Mouse (Mus musculus) liver, embryonic 15.5 days (tissue): ENCODE measurements at regions not wholly inside any gene's neighbourhood (a gene's known extent, or its start where the extent isn't known, plus 50 kb on each side); places are given as distances from the start of the nearest gene placed in this dataset.

Experiments used
- ATAC-seq: fragments of 200-750 bp; cut with Nextera tagmentation; 2 replicates; pipeline ENCODE4 v1.8.0; 2017; ENCODE audit warnings: moderate number of reproducible peaks, mild to moderate bottlenecking, moderate library complexity; ENCODE audit not compliant: insufficient read depth
- H3K27ac ChIP-seq: fragments of 300-500 bp; sonication (generic); replicated peaks from 2 replicates; pipeline ENCODE4 v1.5.1; 2015; ENCODE audit warnings: mild to moderate bottlenecking, inconsistent platforms
- H3K27me3 ChIP-seq: fragments of 300-500 bp; sonication (generic); 2 replicates; pipeline ENCODE4 v1.6.1; 2015; ENCODE audit warnings: mild to moderate bottlenecking, inconsistent platforms
- H3K36me3 ChIP-seq: fragments of 300-500 bp; sonication (generic); replicated peaks from 2 replicates; pipeline ENCODE4 v1.6.1; 2015; ENCODE audit warnings: moderate library complexity, mild to moderate bottlenecking, inconsistent platforms
- H3K4me1 ChIP-seq: fragments of 300-500 bp; sonication (generic); replicated peaks from 2 replicates; pipeline ENCODE4 v1.6.1; 2015; ENCODE audit warnings: inconsistent platforms
- H3K4me2 ChIP-seq: fragments of 300-500 bp; sonication (generic); 2 replicates; pipeline ENCODE4 v1.6.1; 2015; ENCODE audit warnings: moderate library complexity, mild to moderate bottlenecking, inconsistent platforms
- H3K4me3 ChIP-seq: fragments of 300-500 bp; sonication (generic); replicated peaks from 2 replicates; pipeline ENCODE4 v1.5.1; 2015; ENCODE audit warnings: mild to moderate bottlenecking, inconsistent platforms
- H3K9ac ChIP-seq: fragments of 300-500 bp; sonication (generic); 2 replicates; pipeline ENCODE4 v1.6.1; 2015; ENCODE audit warnings: moderate library complexity, mild to moderate bottlenecking, inconsistent platforms
- H3K9me3 ChIP-seq: fragments of 300-500 bp; sonication (generic); replicated peaks from 2 replicates; pipeline ENCODE4 v1.6.1; 2016; ENCODE audit warnings: inconsistent platforms
- WGBS: fragments of 180-500 bp; shearing (Covaris S2); methylation state at CpG from one replicate; pipeline ENCODE4 v1.1.7; 2015; ENCODE audit warnings: mixed read lengths; ENCODE audit not compliant: insufficient replicate concordance; 5-methylcytosine and 5-hydroxymethylcytosine counted together

DNA sequence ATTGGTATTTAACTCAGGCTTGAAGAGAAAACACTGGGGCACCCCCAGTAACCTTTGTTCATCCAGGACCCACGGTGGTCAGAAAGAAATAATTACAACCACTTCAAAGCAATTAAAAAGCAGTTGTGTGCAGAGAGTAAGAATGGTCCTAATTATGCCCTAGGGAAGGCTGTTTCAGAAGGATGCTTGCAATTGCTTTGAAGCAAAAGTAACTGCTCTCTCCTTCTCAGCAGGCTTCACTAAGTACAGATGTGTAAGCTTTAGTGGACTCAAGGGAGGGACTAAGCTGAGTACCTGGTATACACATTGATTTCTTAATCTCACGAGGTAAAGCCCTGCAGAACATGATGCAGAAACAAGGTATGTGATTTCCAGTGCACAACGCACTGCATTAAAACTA, 1242.1 kb downstream of the Pcdh18 start:
- Histone ChIP-seq H3K9ac (no peak overlapping the region), H3K27me3 (no peaks in the 10 kb centered on the region), H3K27ac (no peak overlapping the region), H3K4me3 (no peak overlapping the region), H3K9me3 (no peaks in the 10 kb centered on the region), H3K4me1 (no peaks in the 10 kb centered on the region), H3K4me2 (no peak overlapping the region), H3K36me3 (no peaks in the 10 kb centered on the region)
- WGBS = 48% methylated on average over 3 of the region's 3 CpGs
- no peak for ATAC-seq

GRCm38 (mm10) chr3:48503996-48504395, 1253.1 kb downstream of the Pcdh18 start:
- Histone ChIP-seq H3K4me3 (no peak overlapping the region), H3K27me3 (no peaks in the 10 kb centered on the region), H3K4me2 (no peak overlapping the region), H3K9me3 (no peaks in the 10 kb centered on the region), H3K27ac (no peak overlapping the region), H3K36me3 (no peaks in the 10 kb centered on the region), H3K4me1 (no peaks in the 10 kb centered on the region), H3K9ac (no peak overlapping the region)
- 65% methylated on average over 2 of the region's 2 CpGs for WGBS
- ATAC-seq = no peak

- H3K4me3 ChIP-seq = no peak overlapping the region
- no peaks in the 10 kb centered on the region for H3K4me1 ChIP-seq
- no peak overlapping the region for H3K27ac ChIP-seq
- ATAC-seq = no peak
- H3K27me3 ChIP-seq = no peaks in the 10 kb centered on the region
- no peaks in the 10 kb centered on the region for H3K36me3 ChIP-seq
- H3K9me3 ChIP-seq = no peaks in the 10 kb centered on the region
- H3K9ac ChIP-seq = no peak overlapping the region
- H3K4me2 ChIP-seq = no peak overlapping the region
Observed at GRCm38 (mm10) chr3:48464679-48465078, 1292.4 kb downstream of the Pcdh18 start.

DNA sequence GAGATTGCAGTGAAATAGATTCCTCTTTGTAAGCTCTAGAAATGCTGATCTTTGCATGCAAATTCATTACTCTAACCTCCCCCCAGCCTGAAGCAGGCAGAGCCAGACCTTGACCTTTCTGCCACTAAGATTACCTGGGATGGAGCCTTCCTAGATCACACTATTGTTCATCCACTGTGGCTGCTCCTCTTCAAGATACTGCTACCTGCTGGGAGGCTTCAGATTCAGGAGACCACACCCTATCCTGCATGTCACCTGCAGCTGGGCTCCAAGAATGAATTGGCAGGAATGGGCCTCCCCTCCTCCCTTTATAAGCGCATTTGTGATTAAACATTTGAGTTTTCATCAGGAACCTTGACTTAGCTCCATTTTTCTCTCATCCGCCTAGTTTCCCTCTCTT, 1315.2 kb downstream of the Pcdh18 start:
- 58% methylated on average over 2 of the region's 2 CpGs for WGBS

DNA sequence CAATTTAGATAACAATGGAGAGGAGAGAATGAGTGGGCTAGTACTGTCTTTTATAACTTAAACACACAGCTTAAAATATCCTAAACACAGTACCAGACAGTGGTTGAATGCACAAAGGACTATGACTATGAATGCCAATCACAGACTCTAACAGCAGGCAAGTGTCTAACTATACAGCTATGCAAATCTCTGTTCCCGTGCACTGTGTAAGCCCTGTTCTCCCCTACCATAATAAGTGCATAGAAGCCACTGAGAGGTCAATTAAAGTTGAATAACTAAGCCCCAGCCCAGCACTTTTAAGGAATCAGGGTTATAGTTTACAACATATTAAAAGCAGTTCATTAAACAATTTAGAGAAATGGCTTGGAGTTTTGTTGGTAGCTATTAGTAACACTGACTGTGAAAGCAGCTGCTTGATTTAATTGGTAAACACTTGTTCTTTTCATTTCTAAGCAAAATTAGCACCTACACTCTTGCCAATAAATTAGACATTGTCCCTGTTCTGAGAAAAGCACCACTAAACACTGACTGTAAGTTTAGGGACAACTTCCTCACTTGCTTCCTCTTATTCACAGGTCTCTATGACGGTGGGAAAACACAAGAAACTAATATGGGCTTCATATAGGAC, 1327.6 kb downstream of the Pcdh18 start:
- Histone ChIP-seq H3K27me3 (no peaks in the 10 kb centered on the region), H3K9me3 (no peaks in the 10 kb centered on the region), H3K4me2 (no peak overlapping the region), H3K4me1 (no peaks in the 10 kb centered on the region), H3K36me3 (no peaks in the 10 kb centered on the region), H3K9ac (no peak overlapping the region), H3K27ac (no peak overlapping the region), H3K4me3 (no peak overlapping the region)
- ATAC-seq = no peak
- 44% methylated on average over 2 of the region's 2 CpGs for WGBS

More for the DNA sequence above, 1315.2 kb downstream of the Pcdh18 start:
- H3K9me3 ChIP-seq = no peaks in the 10 kb centered on the region
- no peak overlapping the region for H3K27ac ChIP-seq
- no peak overlapping the region for H3K9ac ChIP-seq
- no peak overlapping the region for H3K4me2 ChIP-seq
- H3K4me3 ChIP-seq = no peak overlapping the region
- H3K27me3 ChIP-seq = no peaks in the 10 kb centered on the region
- ATAC-seq = no peak
- H3K36me3 ChIP-seq = no peaks in the 10 kb centered on the region
- no peaks in the 10 kb centered on the region for H3K4me1 ChIP-seq

GRCm38 (mm10) chr3:48389862-48390261, 1367.3 kb downstream of the Pcdh18 start:
- H3K4me3 ChIP-seq = no peak overlapping the region
- ATAC-seq = no peak
- no peaks in the 10 kb centered on the region for H3K9me3 ChIP-seq
- no peak overlapping the region for H3K4me2 ChIP-seq
- H3K27ac ChIP-seq = no peak overlapping the region
- no peak overlapping the region for H3K9ac ChIP-seq
- no peaks in the 10 kb centered on the region for H3K27me3 ChIP-seq
- H3K4me1 ChIP-seq = no peaks in the 10 kb centered on the region
- H3K36me3 ChIP-seq = no peaks in the 10 kb centered on the region
